Mouse (Mus musculus) induced T-regulatory cell, adult 2 months (primary cell): Measurements from ENCODE around the gene A030005K14Rik.

ENCODE experiments used
- DNase-seq: peaks from one replicate; pipeline ENCODE4 v3.0.0-alpha.2; 2012; ENCODE audit warnings: low read depth

The A030005K14Rik gene

DNA sequence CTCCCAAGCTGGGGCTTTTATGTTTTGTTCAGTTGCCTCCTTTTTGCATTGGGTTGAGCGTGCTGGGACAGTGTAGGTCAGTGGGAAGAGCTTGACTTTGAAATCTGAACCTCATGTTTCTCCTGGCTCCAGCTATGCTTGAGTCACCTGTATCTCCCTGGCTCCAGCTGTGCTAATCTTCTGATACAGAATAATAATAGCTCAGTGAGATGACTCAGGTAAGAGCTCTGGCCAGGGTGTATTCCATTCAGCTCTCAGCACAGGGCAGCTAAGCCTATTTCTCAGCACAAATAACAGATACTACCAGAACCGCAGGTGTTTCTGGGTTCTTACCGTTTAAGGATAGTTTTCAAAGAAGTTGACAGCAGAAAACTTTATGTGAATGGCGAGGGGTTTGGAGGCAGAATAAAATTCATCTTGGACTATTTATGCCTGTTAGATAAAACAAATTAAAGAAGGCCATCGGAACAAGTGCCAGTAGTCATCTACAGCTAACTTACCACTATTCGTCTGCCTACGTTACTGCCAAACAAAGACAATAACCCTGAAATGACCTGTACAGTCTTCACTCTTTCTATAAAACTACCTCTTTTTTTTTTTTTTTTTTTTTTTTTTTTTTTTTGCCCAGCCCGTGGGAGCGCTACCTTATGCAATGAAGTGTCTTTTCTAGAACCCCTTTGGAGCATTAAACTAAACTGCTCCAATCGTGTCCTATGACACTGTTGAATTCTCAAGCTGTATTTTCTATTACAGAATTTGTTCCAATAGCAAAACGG, 22.1 kb downstream of the A030005K14Rik start:
- no peak for DNase-seq

DNA sequence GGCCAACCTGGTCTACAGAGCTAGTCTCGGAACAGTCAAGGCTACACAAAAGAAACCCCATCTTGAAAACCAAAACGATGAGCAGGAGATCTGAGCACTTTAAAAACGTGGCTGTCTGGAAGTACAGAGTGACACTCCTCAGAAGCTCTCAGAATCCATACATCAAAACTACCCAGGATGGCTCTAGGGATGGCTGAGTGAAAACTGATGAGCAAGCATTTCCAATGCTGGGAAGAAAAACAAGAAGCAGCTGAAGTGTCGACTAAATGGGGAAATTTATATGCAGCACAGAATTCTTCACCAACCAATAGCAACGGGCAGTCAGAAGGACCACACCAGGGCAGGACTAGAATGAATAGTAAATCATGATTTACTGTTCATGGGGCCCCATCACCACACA, 24.7 kb downstream of the A030005K14Rik start:
- no peak for DNase-seq

DNA sequence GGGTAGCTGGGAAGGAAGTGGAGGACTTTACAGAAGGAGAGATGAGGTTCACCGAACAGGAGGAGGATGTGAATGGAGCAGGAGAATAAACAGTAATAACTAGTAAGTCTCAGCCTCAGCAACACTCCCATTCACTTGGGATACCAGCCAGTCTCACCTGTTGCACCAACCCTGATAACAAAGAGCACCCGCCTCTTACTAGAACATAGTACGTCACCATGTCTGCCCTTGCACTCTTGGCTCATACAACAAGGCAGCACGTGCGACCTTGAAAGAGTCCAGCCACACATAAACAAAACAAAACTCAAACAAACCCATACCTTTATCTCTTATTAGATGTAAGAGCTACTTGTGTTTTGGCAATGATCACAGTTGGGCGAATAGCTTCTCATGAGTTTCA, 26.7 kb downstream of the A030005K14Rik start:
- DNase-seq = no peak

DNA sequence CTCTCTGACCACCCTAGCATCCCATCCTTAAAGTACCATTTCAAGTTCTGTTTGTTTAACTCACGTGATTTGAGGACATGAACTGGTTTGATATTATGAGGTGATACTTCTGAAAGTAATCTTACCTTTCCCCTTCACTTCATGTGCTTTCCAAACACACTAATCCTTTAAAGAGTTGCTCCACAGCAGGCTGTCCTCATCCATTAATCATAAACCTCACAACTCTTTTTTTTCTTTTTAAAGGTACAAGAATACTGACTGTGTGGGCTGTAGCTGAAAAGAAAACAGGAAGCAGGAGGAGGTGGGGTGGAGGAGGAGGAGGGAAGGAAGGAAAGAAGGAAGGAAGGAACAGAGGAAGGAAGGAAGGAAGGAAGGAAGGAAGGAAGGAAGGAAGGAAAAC, 27.2 kb downstream of the A030005K14Rik start:
- no peak for DNase-seq

DNA sequence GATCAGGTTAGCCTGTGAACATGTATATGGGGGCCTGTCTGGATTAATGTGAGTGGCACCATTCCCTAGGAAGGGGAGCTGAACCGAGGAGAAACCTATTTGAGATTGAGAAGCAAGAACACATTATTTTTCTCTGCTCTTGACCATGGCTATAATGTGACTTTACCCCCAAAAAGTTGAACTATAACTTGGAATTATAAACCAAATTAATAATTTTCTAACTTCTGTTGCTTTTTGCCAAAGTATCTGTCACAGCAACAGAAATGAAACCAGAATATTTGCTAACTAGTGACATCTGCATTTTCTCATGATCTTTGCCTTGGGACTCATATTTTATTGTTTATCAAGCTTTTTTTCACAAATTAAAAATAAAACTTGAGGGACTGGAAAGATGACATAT, 42.6 kb downstream of the A030005K14Rik start:
- no peak for DNase-seq

DNA sequence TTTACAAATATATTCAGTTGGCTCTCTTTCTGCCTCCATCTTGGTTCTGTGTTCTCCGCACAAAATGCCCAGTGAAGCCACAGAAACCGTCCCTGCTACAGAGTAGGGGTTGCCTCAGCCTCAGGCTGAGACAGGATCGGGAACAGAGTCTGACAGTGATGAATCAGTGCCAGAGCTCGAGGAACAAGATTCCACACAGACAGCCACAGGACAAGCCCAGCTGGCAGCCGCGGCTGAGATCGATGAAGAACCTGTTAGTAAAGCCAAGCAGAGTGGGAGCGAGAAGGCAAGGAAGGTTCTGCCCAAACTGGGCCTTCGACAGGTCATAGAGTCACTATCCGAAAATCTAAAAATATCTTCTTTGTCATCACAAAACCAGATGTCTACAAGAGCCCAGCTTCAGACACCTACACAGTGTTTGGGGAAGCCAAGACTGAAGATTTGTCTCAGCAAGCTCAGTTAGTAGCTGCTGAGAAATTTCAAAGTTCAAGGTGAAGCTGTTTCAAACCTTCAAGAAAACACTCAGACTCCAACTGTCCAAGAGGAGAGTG, 43.8 kb downstream of the A030005K14Rik start:
- no peak for DNase-seq

DNA sequence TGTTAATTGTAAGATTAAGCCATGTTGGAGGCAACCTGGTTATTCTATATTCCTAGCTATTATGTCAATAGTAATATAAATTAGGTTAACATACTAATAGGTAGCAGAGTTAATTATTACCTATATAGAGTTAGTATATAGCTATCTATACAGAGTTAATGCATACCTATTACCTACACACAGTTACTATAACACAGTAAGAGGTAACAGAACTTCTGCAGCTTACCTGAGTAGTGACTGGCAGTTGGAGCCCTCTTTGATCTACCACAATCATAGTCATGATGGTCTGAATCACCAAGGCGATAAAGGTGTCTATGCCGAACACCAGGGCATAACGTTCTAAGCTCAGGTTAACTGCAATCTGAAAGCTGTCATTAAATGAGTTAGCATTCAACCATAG, 44.7 kb downstream of the A030005K14Rik start:
- DNase-seq = no peak
